Mouse (Mus musculus): ENCODE measurements around the gene Dpp8. TPM values are rescaled to one million over a fixed set of nuclear protein-coding genes. Genes with fewer than 3 reads are reported as not detected.

Gene Dpp8
- total and polyA plus RNA-seq, 3 experiments, result 36.0 to 53.2 (median 39.9) TPM

DNA sequence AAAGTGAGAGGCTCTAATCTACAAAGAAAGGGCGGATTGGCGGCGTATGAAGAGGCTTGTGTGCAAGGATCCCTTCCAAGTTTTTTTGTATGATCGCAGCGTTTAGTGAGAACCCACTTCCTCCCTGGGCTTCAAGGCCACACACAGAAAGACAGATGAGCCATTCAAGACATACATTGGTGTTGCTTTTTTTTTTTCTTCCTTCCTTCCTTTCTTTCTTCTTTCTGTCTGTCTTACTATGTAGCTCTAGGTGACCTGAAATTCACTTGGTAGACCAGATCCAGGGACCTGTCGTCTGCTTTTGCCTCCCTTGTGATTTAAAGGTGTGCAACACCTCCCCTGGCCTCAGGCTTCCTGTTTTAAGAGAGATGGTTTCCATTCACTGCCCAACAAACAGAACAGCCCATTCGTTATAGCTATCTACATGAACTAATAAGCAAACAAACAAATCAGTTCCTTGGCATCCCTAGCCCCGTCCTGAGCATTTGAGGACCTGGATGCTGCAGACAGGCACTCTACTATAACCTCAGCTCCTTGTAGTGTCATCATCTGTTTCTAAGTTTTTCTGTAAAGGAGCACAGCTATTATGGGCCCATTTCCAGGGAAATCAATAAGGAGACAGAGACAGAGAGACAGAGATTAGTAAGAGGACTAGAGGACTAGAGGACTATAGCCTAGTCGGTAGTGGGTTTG lies 10.2 kb upstream of the Dpp8 start:
- DNase-seq (ENCODE audit: extremely low read depth), result no peak
- Histone ChIP-seq H3K9ac (ENCODE audit: insufficient read depth, low read depth) (peak overlapping the region; percentile 85), H3K27me3 (replicated peaks) (no peaks in the 10 kb centered on the region), H3K4me2 (ENCODE audit: insufficient read depth, low read depth, poor library complexity, severe bottlenecking) (peak overlapping the region; percentile 83), H3K79me2 (replicated peaks; ENCODE audit: control insufficient read depth, extremely low read depth, insufficient read depth, poor library complexity, severe bottlenecking) (peaks cover 11% of the 10 kb centered on the region), H3K27ac (ENCODE audit: insufficient read depth, low read depth) (peak overlapping the region; percentile 42), H3K9me3 (replicated peaks; ENCODE audit: low read length) (peaks cover 5% of the 10 kb centered on the region), H3K36me3 (replicated peaks in 1 of 2; ENCODE audit: control insufficient read depth in 1 of 2, insufficient read depth in 1 of 2, low read length in 1 of 2) (peaks cover 0 to 4% of the 10 kb centered on the region in 2 experiments), H3K4me1 (ENCODE audit: control insufficient read depth in 1 of 2, insufficient read depth in 2 of 2) (peaks cover 10 to 44% of the 10 kb centered on the region in 2 experiments), H3K4me3 (replicated peaks in 1 of 3; ENCODE audit: low read depth in 2 of 3, low read length in 2 of 3, poor library complexity in 1 of 3) (peak overlapping the region; percentile 60 to 99 (median 79))
- TF ChIP-seq EP300 (IDR thresholded peaks at IDR 0.05; ENCODE audit: low read length) (0 out of 2 replicates have a peak, but pooled peaks have one; percentile 9), UBTF (IDR thresholded peaks at IDR 0.05; ENCODE audit: low read depth, low read length) (no peak), MYC (IDR thresholded peaks at IDR 0.05; ENCODE audit: low read depth, low read length) (0 out of 2 replicates have a peak, but pooled peaks have one; percentile 66)
- dilution Hi-C loops (cut with MboI; ENCODE audit: extremely low pct_ligation_motif_present, extremely low pct_unique_long_range_greater_than_20kb, low sequenced_read_pairs), result no loop called here
- in situ Hi-C loops (cut with MboI; ENCODE audit: low pct_ligation_motif_present, low pct_unique_long_range_greater_than_20kb, low sequenced_read_pairs), result no loop called here

GRCm38 (mm10) chr9:65022580-65023135 lies 9.6 kb upstream of the Dpp8 start:
- dilution Hi-C loops (cut with MboI; ENCODE audit: extremely low pct_ligation_motif_present, extremely low pct_unique_long_range_greater_than_20kb, low sequenced_read_pairs), result no loop called here
- Histone ChIP-seq H3K79me2 (replicated peaks; ENCODE audit: control insufficient read depth, extremely low read depth, insufficient read depth, poor library complexity, severe bottlenecking) (peaks cover 9% of the 10 kb centered on the region), H3K27me3 (replicated peaks) (no peaks in the 10 kb centered on the region), H3K27ac (ENCODE audit: insufficient read depth, low read depth) (peak overlapping the region; percentile 42), H3K9me3 (replicated peaks; ENCODE audit: low read length) (peaks cover 5% of the 10 kb centered on the region), H3K4me1 (ENCODE audit: control insufficient read depth in 1 of 2, insufficient read depth in 2 of 2) (peaks cover 10 to 43% of the 10 kb centered on the region in 2 experiments), H3K4me3 (replicated peaks in 1 of 3; ENCODE audit: low read depth in 2 of 3, low read length in 2 of 3, poor library complexity in 1 of 3) (no peak overlapping the region), H3K36me3 (replicated peaks in 1 of 2; ENCODE audit: control insufficient read depth in 1 of 2, insufficient read depth in 1 of 2, low read length in 1 of 2) (peaks cover 0 to 1% of the 10 kb centered on the region in 2 experiments), H3K4me2 (ENCODE audit: insufficient read depth, low read depth, poor library complexity, severe bottlenecking) (peak overlapping the region; percentile 83; the same call in 1 of the 2 replicates), H3K9ac (ENCODE audit: insufficient read depth, low read depth) (peak overlapping the region; percentile 85; the same call in 1 of the 2 replicates)
- DNase-seq (ENCODE audit: extremely low read depth), result peak; percentile 31
- in situ Hi-C loops (cut with MboI; ENCODE audit: low pct_ligation_motif_present, low pct_unique_long_range_greater_than_20kb, low sequenced_read_pairs), result no loop called here
- TF ChIP-seq MEF2A (IDR thresholded peaks at IDR 0.05; ENCODE audit: borderline replicate concordance, low read depth, low read length) (no peak), MAX (IDR thresholded peaks at IDR 0.05; ENCODE audit: low read length) (no peak), ETS1 (conservative IDR thresholded peaks at IDR 0.05; ENCODE audit: low read depth, low read length) (no peak), NRF1 (IDR thresholded peaks at IDR 0.05; ENCODE audit: low read depth, low read length) (no peak), CHD1 (IDR thresholded peaks at IDR 0.05; ENCODE audit: low read depth, low read length) (no peak), PAX5 (IDR thresholded peaks at IDR 0.05; ENCODE audit: low read length) (no peak)

DNA sequence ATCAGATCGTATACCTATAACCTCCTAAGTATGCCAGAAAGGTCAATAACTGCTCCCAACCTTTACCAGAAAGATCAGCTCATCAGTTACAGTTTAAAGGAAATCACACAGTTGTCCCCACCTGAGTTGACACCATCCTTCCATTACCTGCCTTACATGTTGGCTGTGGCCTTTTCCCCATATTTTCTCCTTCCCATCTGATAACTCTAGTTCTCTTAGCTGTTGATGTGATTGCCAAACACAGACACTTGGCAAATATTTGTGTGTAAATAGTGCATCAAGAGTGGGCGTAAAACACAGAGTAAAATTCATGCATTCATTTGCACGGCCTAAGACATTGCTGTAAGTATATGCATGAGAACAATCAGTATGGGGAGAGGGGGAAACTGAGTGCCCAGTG lies 8.8 kb upstream of the Dpp8 start:
- no peak for DNase-seq (ENCODE audit: extremely low read depth)
- peaks cover 3% of the 10 kb centered on the region; the same call in 1 of the 2 replicates for H3K79me2 ChIP-seq (replicated peaks; ENCODE audit: control insufficient read depth, extremely low read depth, insufficient read depth, poor library complexity, severe bottlenecking)
- no peak overlapping the region for H3K4me3 ChIP-seq (replicated peaks in 1 of 3; ENCODE audit: low read depth in 2 of 3, low read length in 2 of 3, poor library complexity in 1 of 3)
- H3K4me2 ChIP-seq (ENCODE audit: insufficient read depth, low read depth, poor library complexity, severe bottlenecking), result no peak overlapping the region
- peaks cover 5% of the 10 kb centered on the region for H3K9me3 ChIP-seq (replicated peaks; ENCODE audit: low read length)
- H3K27ac ChIP-seq (ENCODE audit: insufficient read depth, low read depth), result no peak overlapping the region
- dilution Hi-C loops (cut with MboI; ENCODE audit: extremely low pct_ligation_motif_present, extremely low pct_unique_long_range_greater_than_20kb, low sequenced_read_pairs) (no loop called here), in situ Hi-C loops (cut with MboI; ENCODE audit: low pct_ligation_motif_present, low pct_unique_long_range_greater_than_20kb, low sequenced_read_pairs) (no loop called here)
- H3K36me3 ChIP-seq (replicated peaks in 1 of 2; ENCODE audit: control insufficient read depth in 1 of 2, insufficient read depth in 1 of 2, low read length in 1 of 2), result no peaks in the 10 kb centered on the region
- H3K4me1 ChIP-seq (ENCODE audit: control insufficient read depth in 1 of 2, insufficient read depth in 2 of 2), result peaks cover 10 to 35% of the 10 kb centered on the region in 2 experiments
- no peak overlapping the region for H3K9ac ChIP-seq (ENCODE audit: insufficient read depth, low read depth)
- H3K27me3 ChIP-seq (replicated peaks), result no peaks in the 10 kb centered on the region
- TF ChIP-seq USF1 (IDR thresholded peaks at IDR 0.05; ENCODE audit: low read depth, low read length) (no peak), UBTF (IDR thresholded peaks at IDR 0.05; ENCODE audit: low read depth, low read length) (no peak), CTCF (conservative IDR thresholded peaks at IDR 0.05 in 1 of 2, IDR thresholded peaks at IDR 0.05 in 1 of 2; ENCODE audit: low read depth in 2 of 2, low read length in 2 of 2) (no peak)
